Mouse (Mus musculus): Measurements from ENCODE around the gene Jup. TPM values are rescaled to one million over a fixed set of nuclear protein-coding genes. Genes with fewer than 3 reads are reported as not detected.
"Not testable (repeated sequence)": the region's sequence is repeated elsewhere in the genome, so short reads cannot be mapped to it uniquely, and the experiment has no call there.

The Jup gene
- polyA plus RNA-seq, 1 experiment = 61.1 TPM

GRCm38 (mm10) chr11:100362979-100363562 lies 34.5 kb downstream of the Jup start:
- Histone ChIP-seq H3K4me1 (ENCODE audit: control insufficient read depth, insufficient read depth, low read length) (no peaks in the 10 kb centered on the region), H3K4me3 (ENCODE audit: insufficient read depth, low read length) (no peak overlapping the region), H3K27ac (ENCODE audit: insufficient read depth, low read length) (no peak overlapping the region)
- TF ChIP-seq POLR2A (IDR thresholded peaks at IDR 0.05; ENCODE audit: low read depth, low read length) (no peak), CTCF (IDR thresholded peaks at IDR 0.05; ENCODE audit: borderline replicate concordance, insufficient read depth, low read length) (peak; percentile 85)

- Histone ChIP-seq H3K27ac (ENCODE audit: insufficient read depth, low read length) (no peak overlapping the region), H3K4me3 (ENCODE audit: insufficient read depth, low read length) (no peak overlapping the region), H3K4me1 (ENCODE audit: control insufficient read depth, insufficient read depth, low read length) (no peaks in the 10 kb centered on the region)
- TF ChIP-seq CTCF (IDR thresholded peaks at IDR 0.05; ENCODE audit: borderline replicate concordance, insufficient read depth, low read length) (peak; percentile 70; the same call in 1 of the 2 replicates), POLR2A (IDR thresholded peaks at IDR 0.05; ENCODE audit: low read depth, low read length) (no peak)
Observed at GRCm38 (mm10) chr11:100362209-100362978, 35.2 kb downstream of the Jup start.

GRCm38 (mm10) chr11:100361059-100361458 lies 36.5 kb downstream of the Jup start:
- not testable (repeated sequence) for H3K27ac ChIP-seq (ENCODE audit: insufficient read depth, low read length); H3K4me1 ChIP-seq (ENCODE audit: control insufficient read depth, insufficient read depth, low read length); H3K4me3 ChIP-seq (ENCODE audit: insufficient read depth, low read length)

- no peak for TF ChIP-seq CTCF (IDR thresholded peaks at IDR 0.05; ENCODE audit: borderline replicate concordance, insufficient read depth, low read length)
- TF ChIP-seq POLR2A (IDR thresholded peaks at IDR 0.05; ENCODE audit: low read depth, low read length) = no peak
- H3K27ac ChIP-seq (ENCODE audit: insufficient read depth, low read length) = no peak overlapping the region
- H3K4me1 ChIP-seq (ENCODE audit: control insufficient read depth, insufficient read depth, low read length) = no peaks in the 10 kb centered on the region
- no peak overlapping the region for H3K4me3 ChIP-seq (ENCODE audit: insufficient read depth, low read length)
Observed at GRCm38 (mm10) chr11:100360175-100360574, 37.4 kb downstream of the Jup start.

GRCm38 (mm10) chr11:100357408-100357807 lies 40.2 kb downstream of the Jup start:
- Histone ChIP-seq H3K27ac (ENCODE audit: insufficient read depth, low read length) (no peak overlapping the region), H3K4me3 (ENCODE audit: insufficient read depth, low read length) (no peak overlapping the region), H3K4me1 (ENCODE audit: control insufficient read depth, insufficient read depth, low read length) (no peaks in the 10 kb centered on the region)
- TF ChIP-seq POLR2A (IDR thresholded peaks at IDR 0.05; ENCODE audit: low read depth, low read length) (no peak), CTCF (IDR thresholded peaks at IDR 0.05; ENCODE audit: borderline replicate concordance, insufficient read depth, low read length) (no peak)

- Histone ChIP-seq H3K4me1 (ENCODE audit: control insufficient read depth, insufficient read depth, low read length) (no peaks in the 10 kb centered on the region), H3K4me3 (ENCODE audit: insufficient read depth, low read length) (no peak overlapping the region), H3K27ac (ENCODE audit: insufficient read depth, low read length) (no peak overlapping the region)
- no peak for TF ChIP-seq CTCF (IDR thresholded peaks at IDR 0.05; ENCODE audit: borderline replicate concordance, insufficient read depth, low read length)
- TF ChIP-seq POLR2A (IDR thresholded peaks at IDR 0.05; ENCODE audit: low read depth, low read length) = no peak
Observed at GRCm38 (mm10) chr11:100356819-100357211, 40.7 kb downstream of the Jup start.

GRCm38 (mm10) chr11:100355972-100356818 lies 41.4 kb downstream of the Jup start, which contains the start of gene Hap1:
Gene Hap1 (minus strand): TSS chr11:100356128.
- no peaks in the 10 kb centered on the region for H3K4me1 ChIP-seq (ENCODE audit: control insufficient read depth, insufficient read depth, low read length)
- H3K27ac ChIP-seq (ENCODE audit: insufficient read depth, low read length) = no peak within 1 kb of the TSS
- TF ChIP-seq POLR2A (IDR thresholded peaks at IDR 0.05; ENCODE audit: low read depth, low read length) = no peak
- no peak for TF ChIP-seq CTCF (IDR thresholded peaks at IDR 0.05; ENCODE audit: borderline replicate concordance, insufficient read depth, low read length)
- peak within 1 kb of the TSS; percentile 73 for H3K4me3 ChIP-seq (ENCODE audit: insufficient read depth, low read length)

- no peak overlapping the region for H3K27ac ChIP-seq (ENCODE audit: insufficient read depth, low read length)
- no peaks in the 10 kb centered on the region for H3K4me1 ChIP-seq (ENCODE audit: control insufficient read depth, insufficient read depth, low read length)
- TF ChIP-seq CTCF (IDR thresholded peaks at IDR 0.05; ENCODE audit: borderline replicate concordance, insufficient read depth, low read length) (no peak), POLR2A (IDR thresholded peaks at IDR 0.05; ENCODE audit: low read depth, low read length) (no peak)
- H3K4me3 ChIP-seq (ENCODE audit: insufficient read depth, low read length) = peak overlapping the region; percentile 73
Observed at GRCm38 (mm10) chr11:100355151-100355951, 42.2 kb downstream of the Jup start.
